Mouse (Mus musculus) megakaryocyte, adult 5-6 weeks (primary cell): ENCODE data around the gene Scarb1. TPM values are rescaled to one million over a fixed set of nuclear protein-coding genes. Genes with fewer than 3 reads are reported as not detected.

ENCODE experiments used
- ATAC-seq: 2 replicates; pipeline ENCODE4 v1.8.0; 2016; ENCODE audit warnings: mild to moderate bottlenecking, inconsistent platforms; ENCODE audit not compliant: poor library complexity, severe bottlenecking
- total RNA-seq, 2 experiments: library from RNA; stranded (forward) in 1 of 2; stranded (reverse) in 1 of 2; fragments of 153-499, 151-499 nt in 1 of 2; fragments of 221-1000, 200-1000 nt in 1 of 2; gene quantifications; 2 replicates each; pipeline versions ENCODE4 v1.2.3 to v1.2.4; 2015 to 2017

Gene Scarb1
- total RNA-seq, 2 experiments from 2014 or later = 86.3 to 92.9 TPM

GRCm38 (mm10) chr5:125273666-125274109 lies 67.2 kb downstream of the Scarb1 start:
- peak; percentile 72 for ATAC-seq

GRCm38 (mm10) chr5:125272231-125272988 lies 68.5 kb downstream of the Scarb1 start:
- ATAC-seq = no peak

- peak; percentile 52 for ATAC-seq
Measured at GRCm38 (mm10) chr5:125271531-125272203, 69.2 kb downstream of the Scarb1 start.

- ATAC-seq = peak; percentile 53
Measured at GRCm38 (mm10) chr5:125270587-125271130, 70.2 kb downstream of the Scarb1 start.

GRCm38 (mm10) chr5:125269836-125270235 lies 71.1 kb downstream of the Scarb1 start:
- no peak for ATAC-seq

- ATAC-seq = no peak
Measured at GRCm38 (mm10) chr5:125269399-125269798, 71.5 kb downstream of the Scarb1 start.

GRCm38 (mm10) chr5:125268033-125268765 lies 72.7 kb downstream of the Scarb1 start:
- peak; percentile 49 for ATAC-seq

- no peak for ATAC-seq
Measured at GRCm38 (mm10) chr5:125267150-125267961, 73.5 kb downstream of the Scarb1 start.

- ATAC-seq = no peak
Measured at GRCm38 (mm10) chr5:125266128-125266527, 74.8 kb downstream of the Scarb1 start.

GRCm38 (mm10) chr5:125264700-125265099 lies 76.2 kb downstream of the Scarb1 start:
- ATAC-seq = no peak

- no peak for ATAC-seq
Measured at GRCm38 (mm10) chr5:125262578-125262977, 78.3 kb downstream of the Scarb1 start.

- no peak for ATAC-seq
Measured at GRCm38 (mm10) chr5:125253917-125254316, 87.0 kb downstream of the Scarb1 start.

- no peak for ATAC-seq
Measured at GRCm38 (mm10) chr5:125253448-125253847, 87.4 kb downstream of the Scarb1 start.

- ATAC-seq = no peak
Measured at GRCm38 (mm10) chr5:125252664-125253063, 88.2 kb downstream of the Scarb1 start.

GRCm38 (mm10) chr5:125251885-125252615 lies 88.8 kb downstream of the Scarb1 start:
- ATAC-seq = no peak

GRCm38 (mm10) chr5:125249187-125249586 lies 91.7 kb downstream of the Scarb1 start:
- no peak for ATAC-seq

GRCm38 (mm10) chr5:125246711-125247110 lies 94.2 kb downstream of the Scarb1 start:
- no peak for ATAC-seq

GRCm38 (mm10) chr5:125245534-125246151 lies 95.3 kb downstream of the Scarb1 start:
- no peak for ATAC-seq
